Mouse (Mus musculus) embryonic facial prominence, embryonic 13.5 days (tissue): Measurements from ENCODE around the gene Hivep2. TPM values are rescaled to one million over a fixed set of nuclear protein-coding genes. Genes with fewer than 3 reads are reported as not detected.

Experiments used
- ATAC-seq: fragments of 200-750 bp; cut with Nextera tagmentation; 2 replicates; pipeline ENCODE4 v1.8.0; 2017; ENCODE audit warnings: low read depth; ENCODE audit not compliant: insufficient number of reproducible peaks, insufficient read depth, low FRiP score, low TSS enrichment
- H3K27ac ChIP-seq: fragments of 300-500 bp; sonication (generic); 2 replicates; pipeline ENCODE4 v1.5.1; 2015; ENCODE audit warnings: moderate library complexity, mild to moderate bottlenecking, inconsistent platforms
- H3K27me3 ChIP-seq: fragments of 300-500 bp; sonication (generic); 2 replicates; pipeline ENCODE4 v1.6.1; 2015; ENCODE audit warnings: mild to moderate bottlenecking, inconsistent platforms
- H3K36me3 ChIP-seq: fragments of 300-500 bp; sonication (generic); 2 replicates; pipeline ENCODE4 v1.6.1; 2015; ENCODE audit warnings: mild to moderate bottlenecking, inconsistent platforms
- H3K4me1 ChIP-seq: fragments of 300-500 bp; sonication (generic); 2 replicates; pipeline ENCODE4 v1.6.1; 2015; ENCODE audit warnings: inconsistent platforms
- H3K4me2 ChIP-seq: fragments of 300-500 bp; sonication (generic); 2 replicates; pipeline ENCODE4 v1.6.1; 2015; ENCODE audit warnings: moderate library complexity, mild to moderate bottlenecking, inconsistent platforms
- H3K4me3 ChIP-seq: fragments of 300-500 bp; sonication (generic); 2 replicates; pipeline ENCODE4 v1.5.1; 2015; ENCODE audit warnings: mild to moderate bottlenecking, inconsistent platforms
- H3K9ac ChIP-seq: fragments of 300-500 bp; sonication (generic); 2 replicates; pipeline ENCODE4 v1.6.1; 2015; ENCODE audit warnings: mild to moderate bottlenecking, inconsistent platforms
- H3K9me3 ChIP-seq: fragments of 300-500 bp; sonication (generic); 2 replicates; pipeline ENCODE4 v1.6.1; 2016; ENCODE audit warnings: inconsistent platforms
- WGBS: fragments of 180-500 bp; shearing (Covaris S2); methylation state at CpG from one replicate; pipeline ENCODE4 v1.1.7; 2015; ENCODE audit warnings: mixed read lengths; 5-methylcytosine and 5-hydroxymethylcytosine counted together
- polyA plus RNA-seq: library from polyadenylated mRNA; unstranded; fragments of >200 nt; fragmentation: Nextera tagmentation; extraction: Ambion mirVana; gene quantifications from 2 replicates; pipeline ENCODE4 v1.2.1, GENCODE M21; 2015

Hivep2 gene
- polyA plus RNA-seq, 1 experiment from 2014 or later, result 7.3 TPM

DNA sequence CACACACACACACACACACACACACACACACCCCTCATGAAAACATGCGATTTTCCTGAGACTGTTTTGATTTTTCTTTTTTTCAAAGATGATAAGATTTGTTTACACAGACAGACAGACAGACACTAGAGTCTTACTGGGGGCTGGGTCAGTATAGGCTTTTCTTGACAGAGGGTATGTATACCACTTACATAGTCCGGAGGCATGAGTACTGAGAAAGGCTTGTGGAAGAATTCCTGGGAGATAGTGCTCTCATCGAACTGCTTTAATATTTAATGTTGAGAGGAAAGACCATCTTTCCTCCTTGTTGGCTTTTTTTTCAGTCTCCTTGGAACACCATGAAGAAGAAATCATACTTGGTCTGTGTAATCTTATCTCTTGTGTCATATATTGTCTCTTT is 130.2 kb downstream of the Hivep2 start:
- Histone ChIP-seq H3K4me1 (no peaks in the 10 kb centered on the region), H3K9ac (no peak overlapping the region), H3K9me3 (no peaks in the 10 kb centered on the region), H3K4me3 (no peak overlapping the region), H3K27me3 (no peaks in the 10 kb centered on the region), H3K4me2 (no peak overlapping the region), H3K27ac (no peak overlapping the region), H3K36me3 (no peaks in the 10 kb centered on the region)
- WGBS, result 85% methylated on average over 3 of the region's 3 CpGs
- ATAC-seq, result no peak

DNA sequence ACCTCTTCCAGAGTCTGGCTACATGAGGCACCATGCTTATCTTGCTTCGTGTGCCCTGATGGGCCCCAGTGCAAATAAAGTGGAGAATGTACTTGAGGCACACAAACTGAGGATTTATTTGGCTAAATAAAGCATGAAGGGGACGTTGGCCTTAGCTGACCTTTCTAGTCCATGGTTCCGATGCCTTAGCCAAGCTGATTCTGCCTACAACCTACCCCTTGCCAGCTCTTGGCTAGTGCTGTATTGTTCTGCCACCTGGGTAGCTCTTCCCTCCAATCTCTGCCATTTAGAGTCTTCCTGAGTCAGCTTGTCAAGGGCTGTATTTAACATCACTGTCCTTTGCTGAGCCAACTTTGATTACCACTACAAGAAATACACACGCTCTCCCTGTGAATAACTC is 133.3 kb downstream of the Hivep2 start:
- Histone ChIP-seq H3K4me3 (no peak overlapping the region), H3K9me3 (no peaks in the 10 kb centered on the region), H3K36me3 (no peaks in the 10 kb centered on the region), H3K27ac (no peak overlapping the region), H3K4me1 (no peaks in the 10 kb centered on the region), H3K27me3 (no peaks in the 10 kb centered on the region), H3K4me2 (no peak overlapping the region), H3K9ac (no peak overlapping the region)
- no peak for ATAC-seq
- WGBS, result 84% methylated on average over 4 of the region's 4 CpGs

DNA sequence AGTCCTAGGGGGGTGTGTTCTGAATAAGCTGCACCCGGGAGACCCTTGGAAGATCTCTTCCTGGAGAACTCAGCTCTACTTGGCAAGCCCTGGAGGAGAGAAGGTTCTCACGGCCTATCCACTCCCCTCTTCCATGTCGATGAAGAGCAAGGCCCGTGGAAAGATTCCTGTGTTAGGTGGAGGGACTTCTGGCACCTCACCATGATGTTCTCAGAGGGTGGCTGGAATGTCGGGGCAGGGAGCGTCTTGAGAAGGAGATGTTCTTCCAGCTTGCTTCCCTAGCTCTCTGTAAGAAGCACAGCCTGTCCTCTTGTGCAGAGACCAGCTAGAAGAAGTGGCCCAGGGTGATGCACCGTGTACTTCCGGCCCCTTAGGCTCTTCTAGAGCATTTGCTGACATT is 134.2 kb downstream of the Hivep2 start:
- Histone ChIP-seq H3K27ac (no peak overlapping the region), H3K4me1 (no peaks in the 10 kb centered on the region), H3K27me3 (no peaks in the 10 kb centered on the region), H3K4me2 (no peak overlapping the region), H3K9me3 (no peaks in the 10 kb centered on the region), H3K36me3 (no peaks in the 10 kb centered on the region), H3K4me3 (no peak overlapping the region), H3K9ac (no peak overlapping the region)
- 92% methylated on average over 8 of the region's 8 CpGs for WGBS
- no peak for ATAC-seq

DNA sequence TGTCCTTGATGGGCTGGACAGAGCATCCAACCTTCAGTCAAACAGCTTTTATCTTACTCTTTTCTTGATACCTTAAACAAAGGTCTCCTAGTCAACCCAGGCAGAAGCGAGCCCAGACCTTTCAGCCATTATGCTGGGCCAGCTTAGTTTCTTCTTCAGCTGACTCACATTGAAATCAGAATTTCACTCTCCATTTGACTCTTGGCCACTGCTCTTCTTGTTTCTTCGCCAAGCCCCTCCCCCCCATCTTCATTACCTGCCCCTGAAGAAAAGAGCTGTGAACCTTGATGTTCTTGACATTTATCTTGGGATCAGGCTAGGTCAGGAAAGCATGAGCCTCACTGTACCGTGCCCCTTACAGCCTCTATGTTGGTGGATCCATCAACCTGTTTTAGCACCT is 135.0 kb downstream of the Hivep2 start:
- no peak for ATAC-seq
- no peaks in the 10 kb centered on the region for H3K9me3 ChIP-seq
- no peak overlapping the region for H3K4me2 ChIP-seq
- H3K27ac ChIP-seq, result no peak overlapping the region
- no peak overlapping the region for H3K4me3 ChIP-seq
- H3K4me1 ChIP-seq, result no peaks in the 10 kb centered on the region
- no peaks in the 10 kb centered on the region for H3K27me3 ChIP-seq
- H3K36me3 ChIP-seq, result no peaks in the 10 kb centered on the region
- 82% methylated on average over 3 of the region's 3 CpGs for WGBS
- H3K9ac ChIP-seq, result no peak overlapping the region

DNA sequence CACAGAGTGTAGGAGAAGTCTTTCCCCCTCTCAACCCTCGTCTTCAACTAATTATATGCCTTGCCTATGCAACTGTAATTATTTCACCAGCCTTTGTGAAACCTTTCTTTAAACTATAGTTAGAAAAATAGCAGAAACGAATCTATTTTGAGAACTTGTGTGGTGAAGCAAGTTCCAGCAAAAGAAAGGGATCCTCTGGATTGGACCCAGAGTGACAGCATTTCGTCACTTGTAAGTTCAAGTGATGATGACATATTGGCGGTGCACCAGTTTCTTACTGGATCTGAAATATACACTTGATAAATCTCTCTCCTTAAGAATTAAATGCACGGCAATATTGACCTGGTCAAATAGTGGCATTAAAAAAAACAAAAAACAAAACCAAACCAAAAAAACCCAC is 136.1 kb downstream of the Hivep2 start:
- Histone ChIP-seq H3K9ac (no peak overlapping the region), H3K9me3 (no peaks in the 10 kb centered on the region), H3K4me1 (no peaks in the 10 kb centered on the region), H3K4me2 (no peak overlapping the region), H3K4me3 (no peak overlapping the region), H3K27ac (no peak overlapping the region), H3K27me3 (no peaks in the 10 kb centered on the region), H3K36me3 (no peaks in the 10 kb centered on the region)
- 81% methylated on average over 5 of the region's 5 CpGs for WGBS
- no peak for ATAC-seq

DNA sequence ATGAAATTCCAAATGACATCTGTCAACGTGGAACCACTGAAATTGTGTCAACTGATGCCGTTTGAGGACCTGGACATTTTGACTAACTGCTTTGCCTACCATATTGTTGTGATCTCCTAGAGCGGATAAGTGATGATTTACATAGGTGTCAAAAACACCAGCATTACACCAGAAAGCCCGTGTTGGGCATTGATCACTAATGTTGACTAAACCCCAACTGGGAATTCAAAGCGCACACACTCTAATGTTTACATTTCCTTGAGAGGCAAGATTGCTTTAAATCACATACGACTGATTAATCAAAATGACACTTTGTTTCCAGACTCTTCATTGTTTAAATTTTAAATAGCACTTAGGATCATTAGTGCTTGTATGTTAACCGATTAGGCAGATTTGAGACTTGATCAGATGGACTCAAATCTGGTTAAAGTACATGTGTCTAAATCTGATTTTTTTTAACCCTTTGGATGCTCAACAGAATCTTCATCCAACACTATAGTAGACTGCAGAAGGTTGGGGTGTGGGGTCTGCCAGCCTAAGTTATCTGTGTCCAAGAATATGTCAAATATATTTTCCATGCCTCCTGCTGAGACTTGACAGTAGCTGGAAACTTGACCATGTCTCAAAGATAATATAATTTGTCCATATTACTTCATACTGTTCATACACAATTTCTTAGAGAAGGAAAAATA is 142.3 kb downstream of the Hivep2 start:
- Histone ChIP-seq H3K27me3 (no peaks in the 10 kb centered on the region), H3K4me2 (no peak overlapping the region), H3K4me3 (no peak overlapping the region), H3K9ac (no peak overlapping the region), H3K4me1 (no peaks in the 10 kb centered on the region), H3K36me3 (no peaks in the 10 kb centered on the region), H3K27ac (no peak overlapping the region), H3K9me3 (no peaks in the 10 kb centered on the region)
- 78% methylated on average over 7 of the region's 7 CpGs for WGBS
- ATAC-seq, result no peak

DNA sequence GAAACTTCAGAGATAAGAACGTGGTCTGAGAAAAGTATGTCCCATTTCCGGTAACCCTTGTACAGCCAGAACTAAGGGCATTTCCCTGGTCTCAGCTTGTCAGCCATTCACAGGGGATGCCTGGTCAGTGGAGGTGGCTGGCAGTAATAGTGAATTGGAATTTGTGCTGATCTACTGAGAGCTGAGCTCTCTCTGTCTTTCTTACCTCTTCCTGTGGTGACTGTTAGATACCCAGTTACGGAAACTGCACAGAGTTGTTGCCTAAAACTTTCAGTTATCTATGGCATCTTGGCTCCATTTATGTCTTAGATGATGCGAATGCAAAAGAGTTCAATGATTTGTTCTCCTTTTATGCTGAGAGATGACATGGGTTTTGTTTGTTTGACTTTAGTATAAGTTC is 150.0 kb downstream of the Hivep2 start:
- WGBS, result 73% methylated on average over 4 of the region's 4 CpGs
- Histone ChIP-seq H3K36me3 (no peaks in the 10 kb centered on the region), H3K4me1 (no peaks in the 10 kb centered on the region), H3K9ac (no peak overlapping the region), H3K9me3 (no peaks in the 10 kb centered on the region), H3K4me2 (no peak overlapping the region), H3K27ac (no peak overlapping the region), H3K27me3 (no peaks in the 10 kb centered on the region), H3K4me3 (no peak overlapping the region)
- ATAC-seq, result no peak

DNA sequence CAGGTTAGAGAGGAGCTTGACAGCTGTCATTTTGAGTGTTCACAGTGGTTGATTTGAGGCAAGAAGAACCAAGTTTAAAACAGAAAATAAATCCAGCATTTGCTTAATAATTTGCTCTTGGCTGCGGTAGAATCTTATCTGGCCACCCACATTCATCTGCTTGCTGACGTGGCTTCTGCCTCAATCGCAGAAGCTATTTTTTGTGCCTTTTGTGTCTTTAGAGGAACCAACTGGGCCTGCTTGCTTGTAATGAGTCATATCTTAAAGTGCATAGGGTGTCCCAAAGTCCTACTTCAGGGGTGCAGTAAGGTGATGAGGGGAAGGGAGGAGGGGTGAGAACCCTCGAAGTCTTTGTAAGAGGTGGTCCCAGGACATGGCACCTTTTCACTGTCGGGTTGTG is 151.1 kb downstream of the Hivep2 start:
- 86% methylated on average over 5 of the region's 5 CpGs for WGBS
- Histone ChIP-seq H3K36me3 (no peaks in the 10 kb centered on the region), H3K4me3 (no peak overlapping the region), H3K9ac (no peak overlapping the region), H3K4me2 (no peak overlapping the region), H3K27ac (no peak overlapping the region), H3K27me3 (no peaks in the 10 kb centered on the region), H3K9me3 (no peaks in the 10 kb centered on the region), H3K4me1 (no peaks in the 10 kb centered on the region)
- ATAC-seq, result no peak

DNA sequence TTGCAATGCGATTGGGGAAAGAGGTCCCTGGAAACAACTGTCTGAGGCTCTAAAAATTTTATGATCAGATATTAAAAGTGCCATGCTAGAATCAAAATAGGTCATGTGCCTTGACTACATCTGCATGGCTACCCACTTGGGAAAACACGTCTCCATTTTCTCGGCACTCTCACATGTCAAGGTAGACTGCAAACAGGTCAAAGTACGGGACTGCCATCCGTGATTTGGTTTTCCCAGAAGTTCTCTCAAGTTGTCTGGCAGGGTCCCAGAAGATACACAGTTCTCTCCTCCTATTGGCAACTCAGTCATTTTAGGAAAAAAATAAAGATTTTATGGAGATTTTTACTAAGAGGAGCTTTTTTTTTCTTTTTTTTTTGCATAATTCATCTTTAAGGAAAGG is 153.3 kb downstream of the Hivep2 start:
- Histone ChIP-seq H3K4me3 (no peak overlapping the region), H3K9ac (no peak overlapping the region), H3K27ac (no peak overlapping the region), H3K27me3 (no peaks in the 10 kb centered on the region), H3K36me3 (no peaks in the 10 kb centered on the region), H3K4me2 (no peak overlapping the region), H3K4me1 (no peaks in the 10 kb centered on the region), H3K9me3 (no peaks in the 10 kb centered on the region)
- ATAC-seq, result no peak
- 90% methylated on average over 5 of the region's 5 CpGs for WGBS

DNA sequence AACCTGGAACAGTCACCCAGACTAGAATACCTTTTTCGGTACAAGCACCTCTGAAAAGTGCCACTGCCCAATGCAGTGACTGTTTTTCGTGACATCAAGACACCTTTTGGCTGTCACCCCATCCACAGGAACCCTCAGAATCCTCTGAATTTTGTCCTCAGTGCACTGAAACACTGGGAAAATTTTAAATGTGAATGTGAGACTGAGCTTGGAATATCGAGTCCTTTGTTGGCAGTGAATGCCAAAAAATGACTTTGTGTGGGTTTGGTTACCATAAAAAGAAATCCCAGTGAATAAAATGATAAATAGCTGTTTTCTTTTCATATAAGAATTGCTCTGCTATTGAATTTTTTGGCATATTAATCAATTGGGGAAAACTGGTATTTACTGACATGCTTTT is 154.6 kb downstream of the Hivep2 start:
- ATAC-seq, result no peak
- H3K36me3 ChIP-seq, result no peaks in the 10 kb centered on the region
- no peak overlapping the region for H3K9ac ChIP-seq
- no peaks in the 10 kb centered on the region for H3K4me1 ChIP-seq
- no peaks in the 10 kb centered on the region for H3K9me3 ChIP-seq
- no peak overlapping the region for H3K4me3 ChIP-seq
- H3K4me2 ChIP-seq, result no peak overlapping the region
- H3K27ac ChIP-seq, result no peak overlapping the region
- H3K27me3 ChIP-seq, result no peaks in the 10 kb centered on the region
- 90% methylated on average over 3 of the region's 3 CpGs for WGBS

DNA sequence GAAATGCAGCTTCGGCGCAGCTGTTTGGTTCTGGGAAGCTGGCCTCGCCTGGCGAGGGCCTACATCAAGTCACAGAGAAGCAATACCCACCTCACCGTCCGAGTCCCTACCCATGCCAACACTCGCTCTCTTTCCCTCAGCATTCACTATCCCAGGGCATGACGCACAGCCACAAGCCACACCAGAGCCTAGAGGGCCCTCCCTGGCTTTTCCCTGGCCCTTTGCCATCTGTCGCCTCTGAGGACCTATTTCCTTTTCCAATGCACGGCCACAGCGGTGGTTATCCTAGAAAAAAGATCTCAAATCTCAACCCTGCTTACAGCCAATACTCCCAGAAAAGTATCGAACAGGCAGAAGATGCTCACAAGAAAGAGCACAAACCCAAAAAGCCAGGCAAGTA is 162.0 kb downstream of the Hivep2 start:
- ATAC-seq, result no peak
- H3K4me2 ChIP-seq, result no peak overlapping the region
- WGBS, result 94% methylated on average over 12 of the region's 12 CpGs

DNA sequence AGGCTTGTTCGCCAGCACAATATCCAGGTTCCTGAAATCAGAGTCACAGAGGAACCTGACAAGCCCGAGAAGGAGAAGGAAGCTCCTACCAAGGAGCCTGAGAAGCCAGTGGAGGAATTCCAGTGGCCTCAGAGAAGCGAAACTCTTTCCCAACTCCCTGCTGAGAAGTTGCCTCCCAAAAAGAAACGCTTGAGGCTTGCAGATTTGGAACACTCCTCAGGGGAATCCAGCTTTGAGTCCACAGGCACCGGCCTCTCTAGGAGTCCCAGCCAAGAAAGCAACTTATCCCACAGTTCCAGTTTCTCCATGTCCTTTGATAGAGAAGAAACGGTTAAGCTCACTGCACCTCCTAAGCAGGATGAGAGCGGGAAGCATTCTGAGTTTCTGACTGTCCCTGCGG is 164.4 kb downstream of the Hivep2 start:
- Histone ChIP-seq H3K4me1 (peaks cover 5% of the 10 kb centered on the region; the same call in 1 of the 2 replicates), H3K9me3 (no peaks in the 10 kb centered on the region), H3K4me3 (no peak overlapping the region), H3K9ac (no peak overlapping the region), H3K27me3 (no peaks in the 10 kb centered on the region), H3K36me3 (peaks cover 43% of the 10 kb centered on the region), H3K27ac (no peak overlapping the region), H3K4me2 (no peak overlapping the region)
- 72% methylated on average over 8 of the region's 8 CpGs for WGBS
- no peak for ATAC-seq

More for the DNA sequence above, 162.0 kb downstream of the Hivep2 start:
- Histone ChIP-seq H3K9me3 (no peaks in the 10 kb centered on the region), H3K4me3 (no peak overlapping the region), H3K36me3 (peaks cover 43% of the 10 kb centered on the region), H3K9ac (no peak overlapping the region), H3K27me3 (no peaks in the 10 kb centered on the region), H3K4me1 (0 out of 2 replicates have a peak, but pooled peaks cover 5% of the 10 kb centered on the region), H3K27ac (no peak overlapping the region)
